Mouse (Mus musculus): ENCODE data around the gene Fkbp2.

DNA sequence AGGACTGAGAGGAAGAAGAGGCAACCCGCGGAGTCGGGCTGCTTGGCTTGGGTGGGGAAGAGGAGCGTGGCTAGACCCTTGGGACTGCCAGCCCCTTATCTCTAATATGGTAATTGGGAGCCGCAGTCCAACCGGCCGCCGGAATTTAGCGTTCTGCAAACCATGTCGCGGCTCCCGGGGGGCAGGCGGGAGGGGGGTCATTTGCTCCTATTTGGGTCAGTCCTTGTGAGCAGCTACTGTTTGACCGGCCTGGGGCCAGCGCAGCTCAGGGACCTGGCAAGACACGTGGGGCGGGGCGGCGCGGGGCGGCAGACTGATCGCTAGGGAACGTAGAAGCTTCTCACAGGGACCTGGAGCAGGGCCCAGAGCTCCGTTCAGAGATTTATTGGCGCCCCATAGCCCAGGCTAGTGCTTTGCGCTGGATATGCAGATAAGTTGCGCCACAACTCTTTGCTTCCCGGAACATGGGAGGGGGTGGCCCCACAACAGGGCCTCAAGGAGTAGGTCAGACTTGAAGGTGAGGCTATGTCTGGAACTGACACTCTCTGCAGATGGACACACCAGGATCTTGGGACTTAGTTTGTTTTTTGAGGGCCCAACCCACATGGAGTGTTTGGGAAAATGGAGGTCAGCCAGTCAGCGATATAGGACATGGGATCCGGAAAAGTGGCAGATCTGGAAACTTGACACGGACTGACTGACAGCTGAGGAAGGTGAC lies 28.1 kb downstream of the Fkbp2 start:
- TF ChIP-seq CTCF (IDR thresholded peaks at IDR 0.05; ENCODE audit: borderline replicate concordance, control insufficient read depth, extremely low read depth, insufficient read depth, low read length, poor library complexity) (no peak), POLR2A (IDR thresholded peaks at IDR 0.05; ENCODE audit: control insufficient read depth, extremely low read depth, insufficient read depth, low read length, poor library complexity) (no peak)
